ENCODE assay signal across 8 mouse cellular contexts in genomic region chr15:77305852-77306546, GRCm38 (mm10). TPM values are rescaled to one million over a fixed set of nuclear protein-coding genes. Genes with fewer than 3 reads are reported as not detected.
DNase-seq lines count a peak whose midpoint lies in the region; ATAC-seq lines count a peak whose summit lies in the region.

No protein-coding gene starts in this region.

- peak; percentile 65 for ATAC-seq in granulocyte monocyte progenitor cell, adult 5-6 weeks (replicated peaks; ENCODE audit: poor library complexity, severe bottlenecking)
- peak; percentile 35 for ATAC-seq in intestine, embryonic 16.5 days
- ATAC-seq in limb, embryonic 15.5 days (ENCODE audit: insufficient number of reproducible peaks, low FRiP score, low TSS enrichment, low read depth): peak; percentile 8; the same call in 1 of the 2 replicates
- peak; percentile 74 for ATAC-seq in neural tube, embryonic 11.5 days (ENCODE audit: insufficient read depth, low FRiP score, low TSS enrichment)

- peak overlapping the region; percentile 99 for H3K27ac ChIP-seq in intestine, embryonic 16.5 days (ENCODE audit: low read length)
- peak overlapping the region; percentile 100 for H3K27ac ChIP-seq in limb, embryonic 15.5 days
- H3K27ac ChIP-seq in neural tube, embryonic 11.5 days (ENCODE audit: low read depth, low read length): peak overlapping the region; percentile 98

- H3K9ac ChIP-seq in intestine, embryonic 16.5 days (ENCODE audit: low read depth, low read length): peak overlapping the region; percentile 98
- peak overlapping the region; percentile 99 for H3K9ac ChIP-seq in limb, embryonic 15.5 days
- H3K9ac ChIP-seq in neural tube, embryonic 11.5 days (ENCODE audit: low read length): peak overlapping the region; percentile 94

- peak; percentile 10 for DNase-seq in thymus, postnatal 4 days
- no peak for DNase-seq in thymus, postnatal 0 days (ENCODE audit: low spot score)
- DNase-seq in embryo, embryonic 10.5 days (ENCODE audit: low spot score): peak; percentile 74
- DNase-seq in neural tube, embryonic 11.5 days (ENCODE audit: low spot score): peak; percentile 61
- peak; percentile 53 for DNase-seq in yolk sac, embryonic 10.5 days (ENCODE audit: low spot score)

- no peaks in the 10 kb centered on the region for H3K27me3 ChIP-seq in intestine, embryonic 16.5 days (replicated peaks; ENCODE audit: control insufficient read depth, insufficient read depth, low read length)
- H3K27me3 ChIP-seq in limb, embryonic 15.5 days: no peaks in the 10 kb centered on the region
- no peaks in the 10 kb centered on the region for H3K27me3 ChIP-seq in neural tube, embryonic 11.5 days (ENCODE audit: control insufficient read depth, insufficient read depth, low read length)

- H3K36me3 ChIP-seq in intestine, embryonic 16.5 days (ENCODE audit: control insufficient read depth, insufficient read depth, low read length): no peaks in the 10 kb centered on the region
- H3K36me3 ChIP-seq in limb, embryonic 15.5 days: no peaks in the 10 kb centered on the region
- no peaks in the 10 kb centered on the region for H3K36me3 ChIP-seq in neural tube, embryonic 11.5 days (ENCODE audit: control insufficient read depth, insufficient read depth, low read length)

- peak overlapping the region; percentile 90 for H3K4me2 ChIP-seq in intestine, embryonic 16.5 days (ENCODE audit: low read depth, low read length)
- peak overlapping the region; percentile 58 for H3K4me2 ChIP-seq in limb, embryonic 15.5 days
- H3K4me2 ChIP-seq in neural tube, embryonic 11.5 days (ENCODE audit: low read depth): peak overlapping the region; percentile 66

- no peaks in the 10 kb centered on the region for H3K9me3 ChIP-seq in intestine, embryonic 16.5 days (ENCODE audit: control insufficient read depth, low read length)
- no peaks in the 10 kb centered on the region for H3K9me3 ChIP-seq in limb, embryonic 15.5 days
- H3K9me3 ChIP-seq in neural tube, embryonic 11.5 days (ENCODE audit: control insufficient read depth, low read length): no peaks in the 10 kb centered on the region

- H3K4me1 ChIP-seq in intestine, embryonic 16.5 days (ENCODE audit: control insufficient read depth, insufficient read depth, low read length): peaks cover 25% of the 10 kb centered on the region
- H3K4me1 ChIP-seq in limb, embryonic 15.5 days: peaks cover 33% of the 10 kb centered on the region
- H3K4me1 ChIP-seq in neural tube, embryonic 11.5 days (ENCODE audit: control insufficient read depth, insufficient read depth, low read length): peaks cover 18% of the 10 kb centered on the region

- under 1% methylated on average over 54 of the region's 54 CpGs for WGBS in intestine, embryonic 16.5 days
- WGBS in limb, embryonic 15.5 days: under 1% methylated on average over 54 of the region's 54 CpGs
- under 1% methylated on average over 53 of the region's 54 CpGs for WGBS in neural tube, embryonic 11.5 days

- H3K4me3 ChIP-seq in intestine, embryonic 16.5 days (ENCODE audit: low read length): peak overlapping the region; percentile 95
- H3K4me3 ChIP-seq in limb, embryonic 15.5 days: peak overlapping the region; percentile 85
- peak overlapping the region; percentile 97 for H3K4me3 ChIP-seq in neural tube, embryonic 11.5 days (ENCODE audit: low read depth, low read length)

RNA-seq across cellular contexts. Expression of gene Rbfox2, which starts 0.8 kb away (rescaled TPM):
- 6.5 and 8.4 TPM in 2 replicates for polyA plus RNA-seq in thymus, postnatal 0 days (2015; fragmentation: Nextera tagmentation; extraction: Ambion mirVana)
- total RNA-seq in granulocyte monocyte progenitor cell, adult 5-6 weeks (2014; fragmentation: Nextera tagmentation): 0.19 and 0.24 TPM in 2 replicates
- total RNA-seq in granulocyte monocyte progenitor cell, adult 5-6 weeks (2017): 2.8 and 3.6 TPM in 2 replicates
- 31.5 and 34.0 TPM in 2 replicates for polyA plus RNA-seq in intestine, embryonic 16.5 days (2015; fragmentation: Nextera tagmentation; extraction: Ambion mirVana)
- 73.2 and 76.6 TPM in 2 replicates for polyA plus RNA-seq in limb, embryonic 15.5 days (2015; fragmentation: Nextera tagmentation; extraction: Ambion mirVana)
- polyA plus RNA-seq in neural tube, embryonic 11.5 days (2014; fragmentation: Nextera tagmentation; extraction: Ambion mirVana): 123 and 125 TPM in 2 replicates

Comparison
In these comparisons a context has a peak if more than half of its experiments do, and no peak if none do; other contexts are left out.
1. ATAC-seq: peak in every context shown above with its lines; median percentile 74 in neural tube, embryonic 11.5 days; 65 in granulocyte monocyte progenitor cell, adult 5-6 weeks; 35 in intestine, embryonic 16.5 days; 8 in limb, embryonic 15.5 days.